Mouse (Mus musculus): ENCODE data around the gene Prkd2. TPM values are rescaled to one million over a fixed set of nuclear protein-coding genes. Genes with fewer than 3 reads are reported as not detected.
A peak's percentile ranks its signal among the peaks of the same experiment; 100 is the strongest.

The Prkd2 gene
- polyA plus RNA-seq (2014; fragmentation: Nextera tagmentation; extraction: Ambion mirVana): 11.0 and 11.6 TPM in 2 replicates

- H3K4me1 ChIP-seq (replicated peaks; ENCODE audit: control insufficient read depth, insufficient read depth, low read length): peaks cover 8% of the 10 kb centered on the region
- DNase-seq (ENCODE audit: low spot score) (peak; percentile 94), ATAC-seq (replicated peaks; ENCODE audit: low FRiP score) (peak; percentile 90)
- H3K4me2 ChIP-seq (ENCODE audit: low read depth, low read length, severe bottlenecking): peak within 1 kb of the TSS; percentile 97
- H3K9ac ChIP-seq (ENCODE audit: low read length): peak within 1 kb of the TSS; percentile 76
- H3K27ac ChIP-seq (ENCODE audit: low read depth, low read length): peak within 1 kb of the TSS; percentile 34; the same call in 1 of the 2 replicates
- H3K4me3 ChIP-seq (ENCODE audit: low read depth, low read length): peak within 1 kb of the TSS; percentile 59
- no peaks in the 10 kb centered on the region for H3K27me3 ChIP-seq (ENCODE audit: control insufficient read depth, insufficient read depth, low read length)
- under 1% methylated on average over 32 of the region's 32 CpGs for WGBS
- no peaks in the 10 kb centered on the region for H3K9me3 ChIP-seq (ENCODE audit: control insufficient read depth, low read length)
- peaks cover 2% of the 10 kb centered on the region; the same call in 1 of the 2 replicates for H3K36me3 ChIP-seq (ENCODE audit: control insufficient read depth, insufficient read depth, low read length)
Observed at GRCm38 (mm10) chr7:16842645-16843063, at the start of gene Prkd2. Gene Prkd2 (plus strand): TSS chr7:16842902.

GRCm38 (mm10) chr7:16793010-16793725, 49.5 kb upstream of the Prkd2 start:
- no peak overlapping the region for H3K9ac ChIP-seq (ENCODE audit: low read length)
- peaks cover 2% of the 10 kb centered on the region; the same call in 1 of the 2 replicates for H3K36me3 ChIP-seq (ENCODE audit: control insufficient read depth, insufficient read depth, low read length)
- no peak overlapping the region for H3K4me3 ChIP-seq (ENCODE audit: low read depth, low read length)
- no peak overlapping the region for H3K27ac ChIP-seq (ENCODE audit: low read depth, low read length)
- H3K4me1 ChIP-seq (replicated peaks; ENCODE audit: control insufficient read depth, insufficient read depth, low read length): no peaks in the 10 kb centered on the region
- no peaks in the 10 kb centered on the region for H3K9me3 ChIP-seq (ENCODE audit: control insufficient read depth, low read length)
- WGBS: 93% methylated on average over 19 of the region's 19 CpGs
- DNase-seq (ENCODE audit: low spot score) (no peak), ATAC-seq (replicated peaks; ENCODE audit: low FRiP score) (no peak)
- no peaks in the 10 kb centered on the region for H3K27me3 ChIP-seq (ENCODE audit: control insufficient read depth, insufficient read depth, low read length)
- H3K4me2 ChIP-seq (ENCODE audit: low read depth, low read length, severe bottlenecking): no peak overlapping the region

- no peak for DNase-seq (ENCODE audit: low spot score)
- H3K36me3 ChIP-seq (ENCODE audit: control insufficient read depth, insufficient read depth, low read length): peaks cover 2% of the 10 kb centered on the region; the same call in 1 of the 2 replicates
Observed at GRCm38 (mm10) chr7:16794886-16795285, 47.8 kb upstream of the Prkd2 start.

GRCm38 (mm10) chr7:16804409-16805028, 38.2 kb upstream of the Prkd2 start:
- Histone ChIP-seq H3K4me3 (ENCODE audit: low read depth, low read length) (no peak overlapping the region), H3K36me3 (ENCODE audit: control insufficient read depth, insufficient read depth, low read length) (no peaks in the 10 kb centered on the region; the same call in 1 of the 2 replicates), H3K9ac (ENCODE audit: low read length) (no peak overlapping the region), H3K27ac (ENCODE audit: low read depth, low read length) (no peak overlapping the region), H3K9me3 (ENCODE audit: control insufficient read depth, low read length) (no peaks in the 10 kb centered on the region), H3K27me3 (ENCODE audit: control insufficient read depth, insufficient read depth, low read length) (no peaks in the 10 kb centered on the region), H3K4me2 (ENCODE audit: low read depth, low read length, severe bottlenecking) (no peak overlapping the region), H3K4me1 (replicated peaks; ENCODE audit: control insufficient read depth, insufficient read depth, low read length) (no peaks in the 10 kb centered on the region)
- WGBS: 41% methylated on average over 8 of the region's 8 CpGs
- no peak for DNase-seq (ENCODE audit: low spot score)
- ATAC-seq (replicated peaks; ENCODE audit: low FRiP score): 0 out of 2 replicates have a peak, but pooled peaks have one; percentile 61

More at GRCm38 (mm10) chr7:16794886-16795285, 47.8 kb upstream of the Prkd2 start:
- Histone ChIP-seq H3K9me3 (ENCODE audit: control insufficient read depth, low read length) (no peaks in the 10 kb centered on the region), H3K4me3 (ENCODE audit: low read depth, low read length) (no peak overlapping the region), H3K4me2 (ENCODE audit: low read depth, low read length, severe bottlenecking) (no peak overlapping the region), H3K27ac (ENCODE audit: low read depth, low read length) (no peak overlapping the region), H3K9ac (ENCODE audit: low read length) (no peak overlapping the region), H3K4me1 (replicated peaks; ENCODE audit: control insufficient read depth, insufficient read depth, low read length) (no peaks in the 10 kb centered on the region), H3K27me3 (ENCODE audit: control insufficient read depth, insufficient read depth, low read length) (no peaks in the 10 kb centered on the region)
- WGBS: 93% methylated on average over 5 of the region's 5 CpGs
- ATAC-seq (replicated peaks; ENCODE audit: low FRiP score): no peak

GRCm38 (mm10) chr7:16807936-16808335, 34.8 kb upstream of the Prkd2 start:
- no peak overlapping the region for H3K4me3 ChIP-seq (ENCODE audit: low read depth, low read length)
- H3K27ac ChIP-seq (ENCODE audit: low read depth, low read length): no peak overlapping the region
- 90% methylated on average over 9 of the region's 9 CpGs for WGBS
- H3K36me3 ChIP-seq (ENCODE audit: control insufficient read depth, insufficient read depth, low read length): no peaks in the 10 kb centered on the region; the same call in 1 of the 2 replicates
- DNase-seq (ENCODE audit: low spot score) (no peak), ATAC-seq (replicated peaks; ENCODE audit: low FRiP score) (no peak)
- H3K4me2 ChIP-seq (ENCODE audit: low read depth, low read length, severe bottlenecking): no peak overlapping the region
- no peaks in the 10 kb centered on the region for H3K9me3 ChIP-seq (ENCODE audit: control insufficient read depth, low read length)
- peaks cover 27% of the 10 kb centered on the region for H3K27me3 ChIP-seq (ENCODE audit: control insufficient read depth, insufficient read depth, low read length)
- H3K9ac ChIP-seq (ENCODE audit: low read length): no peak overlapping the region
- H3K4me1 ChIP-seq (replicated peaks; ENCODE audit: control insufficient read depth, insufficient read depth, low read length): peaks cover 16% of the 10 kb centered on the region

GRCm38 (mm10) chr7:16808647-16809046, 34.1 kb upstream of the Prkd2 start:
- Histone ChIP-seq H3K4me2 (ENCODE audit: low read depth, low read length, severe bottlenecking) (no peak overlapping the region), H3K36me3 (ENCODE audit: control insufficient read depth, insufficient read depth, low read length) (no peaks in the 10 kb centered on the region; the same call in 1 of the 2 replicates), H3K9ac (ENCODE audit: low read length) (no peak overlapping the region), H3K27ac (ENCODE audit: low read depth, low read length) (no peak overlapping the region), H3K9me3 (ENCODE audit: control insufficient read depth, low read length) (no peaks in the 10 kb centered on the region), H3K27me3 (ENCODE audit: control insufficient read depth, insufficient read depth, low read length) (peaks cover 28% of the 10 kb centered on the region), H3K4me3 (ENCODE audit: low read depth, low read length) (no peak overlapping the region), H3K4me1 (replicated peaks; ENCODE audit: control insufficient read depth, insufficient read depth, low read length) (peaks cover 16% of the 10 kb centered on the region)
- WGBS: 90% methylated on average over 9 of the region's 9 CpGs
- ATAC-seq (replicated peaks; ENCODE audit: low FRiP score): no peak
- no peak for DNase-seq (ENCODE audit: low spot score)

GRCm38 (mm10) chr7:16809739-16810138, 33.0 kb upstream of the Prkd2 start:
- Histone ChIP-seq H3K9me3 (ENCODE audit: control insufficient read depth, low read length) (no peaks in the 10 kb centered on the region), H3K9ac (ENCODE audit: low read length) (no peak overlapping the region), H3K27ac (ENCODE audit: low read depth, low read length) (no peak overlapping the region), H3K36me3 (ENCODE audit: control insufficient read depth, insufficient read depth, low read length) (no peaks in the 10 kb centered on the region; the same call in 1 of the 2 replicates), H3K4me3 (ENCODE audit: low read depth, low read length) (no peak overlapping the region), H3K27me3 (ENCODE audit: control insufficient read depth, insufficient read depth, low read length) (peaks cover 28% of the 10 kb centered on the region), H3K4me1 (replicated peaks; ENCODE audit: control insufficient read depth, insufficient read depth, low read length) (peaks cover 16% of the 10 kb centered on the region), H3K4me2 (ENCODE audit: low read depth, low read length, severe bottlenecking) (no peak overlapping the region)
- no peak for ATAC-seq (replicated peaks; ENCODE audit: low FRiP score)
- 36% methylated on average over 10 of the region's 10 CpGs for WGBS
- DNase-seq (ENCODE audit: low spot score): peak; percentile 82

- DNase-seq (ENCODE audit: low spot score): no peak
- H3K36me3 ChIP-seq (ENCODE audit: control insufficient read depth, insufficient read depth, low read length): no peaks in the 10 kb centered on the region; the same call in 1 of the 2 replicates
- peak overlapping the region; percentile 61 for H3K4me2 ChIP-seq (ENCODE audit: low read depth, low read length, severe bottlenecking)
- no peak for ATAC-seq (replicated peaks; ENCODE audit: low FRiP score)
- H3K9me3 ChIP-seq (ENCODE audit: control insufficient read depth, low read length): no peaks in the 10 kb centered on the region
- H3K4me3 ChIP-seq (ENCODE audit: low read depth, low read length): peak overlapping the region; percentile 30
- H3K9ac ChIP-seq (ENCODE audit: low read length): no peak overlapping the region
- H3K27ac ChIP-seq (ENCODE audit: low read depth, low read length): no peak overlapping the region
- WGBS: 50% methylated on average over 28 of the region's 28 CpGs
- peaks cover 19% of the 10 kb centered on the region for H3K4me1 ChIP-seq (replicated peaks; ENCODE audit: control insufficient read depth, insufficient read depth, low read length)
- H3K27me3 ChIP-seq (ENCODE audit: control insufficient read depth, insufficient read depth, low read length): peaks cover 28% of the 10 kb centered on the region
Observed at GRCm38 (mm10) chr7:16810399-16810919, 32.2 kb upstream of the Prkd2 start.
